Mouse (Mus musculus) thymus, postnatal 4 days (tissue): Measurements from ENCODE around the gene Erbb4.

Source experiments
- DNase-seq: peaks from one replicate; pipeline ENCODE4 v3.0.0; 2021

The Erbb4 gene

DNA sequence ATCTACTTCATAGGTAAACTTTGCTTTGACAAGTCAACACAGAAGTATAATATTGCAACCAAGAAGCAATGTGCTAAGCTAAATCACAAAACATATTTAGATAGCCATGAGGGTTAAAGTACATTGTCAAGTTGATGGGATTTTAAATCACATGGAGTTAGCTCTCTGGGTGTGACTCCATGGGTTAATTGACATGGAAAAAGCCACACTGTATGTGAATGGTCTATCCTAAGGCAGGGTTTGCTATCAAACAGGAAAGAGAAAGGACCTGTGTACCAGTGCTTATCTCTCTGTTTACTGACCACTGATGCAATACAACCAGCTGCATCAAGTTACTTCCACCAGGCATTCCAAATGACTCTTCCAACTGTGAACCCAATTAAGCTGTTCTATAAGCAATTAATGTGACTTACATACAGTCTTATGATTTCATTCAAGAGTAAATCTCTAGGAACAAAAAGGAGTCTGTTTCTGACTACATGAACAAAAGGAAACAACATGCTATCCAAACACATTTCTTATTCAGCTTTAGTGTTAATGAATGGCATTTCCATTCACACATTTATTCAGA lies 641.4 kb downstream of the Erbb4 start:
- DNase-seq, result no peak

DNA sequence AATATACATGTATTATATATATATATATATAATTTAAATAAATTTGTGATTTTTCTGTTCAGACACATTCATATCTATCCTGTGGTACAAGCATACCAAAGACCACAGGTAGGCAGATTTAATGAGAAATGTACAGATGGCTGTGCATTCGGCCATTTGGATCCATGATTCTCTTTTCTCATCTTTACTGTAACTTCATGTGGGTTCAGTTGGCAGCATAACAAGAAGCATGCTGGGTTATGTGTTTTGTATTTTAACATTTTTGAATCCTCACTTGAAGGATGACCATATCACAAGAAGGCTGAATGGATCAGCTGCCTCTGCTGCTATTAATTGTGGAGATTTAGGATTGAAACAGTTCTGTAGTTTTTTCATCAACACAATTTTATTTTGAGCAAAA lies 656.6 kb downstream of the Erbb4 start:
- no peak for DNase-seq

DNA sequence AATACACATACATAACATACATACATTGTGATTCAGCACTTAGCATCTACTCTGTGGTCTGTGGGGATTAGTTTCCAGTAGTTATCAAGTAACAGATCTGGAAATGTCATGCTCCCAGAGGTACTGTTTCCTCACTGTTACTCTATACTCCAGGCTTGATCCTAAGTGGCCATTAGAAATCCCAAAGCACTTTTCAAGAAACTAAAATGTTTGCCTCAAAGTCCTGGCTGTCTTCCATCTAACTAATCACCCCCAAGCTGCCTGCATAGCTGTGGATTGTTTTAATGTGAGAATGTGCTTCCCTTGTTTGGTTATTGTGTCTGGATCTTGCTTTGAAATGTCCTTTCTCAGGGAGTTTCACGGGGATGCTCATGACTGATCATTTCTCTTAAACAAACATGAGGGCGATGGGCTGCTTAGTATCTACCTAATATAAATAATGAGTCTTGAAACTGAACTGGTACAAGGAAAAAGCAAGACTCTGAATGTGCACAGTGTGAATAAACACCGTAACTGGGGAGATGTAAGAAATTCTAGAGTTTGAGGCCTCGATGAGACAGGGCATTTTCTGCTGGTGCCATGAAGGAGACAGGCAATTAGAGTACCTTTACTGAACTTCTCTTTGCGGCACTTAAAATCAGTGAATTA lies 683.4 kb downstream of the Erbb4 start:
- DNase-seq, result no peak

DNA sequence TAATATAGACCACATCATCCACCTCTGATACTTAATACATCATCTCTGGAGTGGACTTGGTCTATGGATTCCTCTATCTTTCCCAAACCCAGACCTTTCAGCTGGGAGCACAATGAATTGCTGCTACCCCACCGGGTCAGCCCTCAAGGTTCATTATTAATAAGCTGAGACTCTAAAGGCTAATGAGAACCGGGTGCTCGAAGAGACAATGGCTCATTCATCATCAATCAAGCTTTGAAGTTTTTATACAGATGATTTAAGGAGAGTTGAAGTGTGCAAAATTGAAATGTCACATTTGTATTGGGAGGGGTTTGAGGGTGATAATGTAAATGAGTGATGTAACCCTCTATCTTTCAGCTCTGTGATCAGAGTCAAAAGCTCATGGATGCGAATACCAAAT lies 706.7 kb downstream of the Erbb4 start:
- DNase-seq, result no peak

DNA sequence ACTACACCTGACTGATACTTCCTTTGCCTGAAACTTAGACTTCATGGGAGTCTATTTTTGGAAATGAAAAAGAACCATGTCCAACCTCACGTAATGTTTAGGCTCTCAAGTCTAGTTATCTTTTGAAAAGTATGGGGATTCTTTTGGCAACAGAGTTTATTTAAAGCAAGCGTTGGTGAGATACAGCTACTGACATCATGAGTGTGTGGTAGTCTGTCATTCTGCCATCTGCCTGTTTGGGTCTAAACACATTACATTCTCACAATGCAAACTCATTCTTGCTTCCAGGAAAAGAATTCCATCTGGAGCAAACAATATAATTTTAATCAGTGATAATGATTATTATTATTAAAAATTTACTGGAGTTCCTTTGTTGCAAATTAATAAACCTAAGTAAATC lies 736.3 kb downstream of the Erbb4 start:
- no peak for DNase-seq

DNA sequence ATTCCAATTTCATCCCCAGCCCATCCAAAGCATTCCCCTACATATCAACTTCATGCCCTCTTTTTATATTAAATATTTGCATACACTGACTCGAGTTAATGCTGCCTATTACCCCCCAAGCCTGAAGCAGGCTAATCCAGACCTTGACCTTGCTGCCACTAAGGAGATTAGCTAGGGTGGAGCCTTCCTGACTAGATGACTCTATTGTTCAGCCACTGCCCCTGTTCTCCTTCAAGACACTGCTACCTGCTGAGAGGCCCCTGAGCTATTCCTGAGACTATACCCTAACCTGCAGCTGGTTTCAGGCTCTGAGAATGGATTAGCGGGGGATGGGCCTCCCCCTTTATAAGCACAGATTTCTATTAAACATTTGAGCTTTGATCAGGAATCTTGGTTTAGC lies 774.1 kb downstream of the Erbb4 start:
- DNase-seq, result no peak

DNA sequence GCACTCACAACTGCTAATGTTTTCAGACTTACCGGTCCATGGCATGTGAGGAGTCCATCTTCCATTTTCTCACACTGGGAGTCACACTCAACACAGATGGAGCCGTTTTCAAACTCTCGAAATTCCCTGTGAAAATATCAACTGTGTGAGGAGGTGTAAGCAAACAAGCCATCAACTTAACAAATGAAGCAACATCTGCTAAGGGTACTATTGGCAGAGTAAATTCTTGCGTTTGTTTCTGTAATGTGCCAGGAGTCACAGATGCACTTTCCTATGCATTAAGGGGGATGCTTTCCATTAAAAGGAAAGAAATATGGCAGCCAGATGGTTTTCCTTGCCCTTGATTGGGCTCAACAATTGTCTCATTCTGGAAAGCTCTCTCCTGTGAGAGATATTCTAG lies 802.0 kb downstream of the Erbb4 start:
- DNase-seq, result no peak

DNA sequence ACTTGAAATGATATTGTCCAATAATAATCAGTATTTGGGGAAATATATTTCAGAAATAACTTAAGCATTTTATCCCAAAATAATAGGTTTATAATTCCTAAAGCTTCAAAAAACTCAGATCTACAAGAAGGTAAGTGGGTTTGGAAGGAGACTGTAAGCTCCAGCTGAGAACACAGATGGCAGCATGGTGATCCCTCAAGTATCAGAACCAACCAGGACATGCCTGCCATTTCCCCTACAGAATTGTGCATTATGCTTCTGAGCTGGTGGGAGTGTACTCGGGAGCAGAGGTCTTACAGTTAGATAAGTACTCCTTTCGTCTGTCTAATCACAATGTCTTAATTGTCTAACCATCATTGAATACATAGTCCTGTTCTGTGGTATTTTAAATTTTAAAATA lies 823.4 kb downstream of the Erbb4 start:
- DNase-seq, result no peak

DNA sequence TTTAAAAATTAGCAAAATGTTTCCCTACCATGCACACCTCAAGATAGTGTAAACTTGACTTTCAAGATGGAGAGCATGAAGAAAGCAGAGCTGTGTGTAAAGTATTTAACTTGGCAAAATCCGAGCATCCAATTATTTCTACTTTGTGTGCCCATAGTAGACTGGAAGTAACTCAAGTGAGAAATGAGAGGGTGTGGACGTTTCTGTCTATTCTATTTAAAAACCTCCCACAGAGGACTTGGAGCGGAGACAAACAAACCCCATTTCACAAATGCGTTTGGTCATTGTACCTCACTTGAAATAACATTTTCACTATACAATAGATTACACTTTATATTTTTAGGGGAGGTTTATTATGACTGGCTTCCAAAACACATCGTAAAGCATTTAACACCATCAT lies 832.0 kb downstream of the Erbb4 start:
- no peak for DNase-seq

DNA sequence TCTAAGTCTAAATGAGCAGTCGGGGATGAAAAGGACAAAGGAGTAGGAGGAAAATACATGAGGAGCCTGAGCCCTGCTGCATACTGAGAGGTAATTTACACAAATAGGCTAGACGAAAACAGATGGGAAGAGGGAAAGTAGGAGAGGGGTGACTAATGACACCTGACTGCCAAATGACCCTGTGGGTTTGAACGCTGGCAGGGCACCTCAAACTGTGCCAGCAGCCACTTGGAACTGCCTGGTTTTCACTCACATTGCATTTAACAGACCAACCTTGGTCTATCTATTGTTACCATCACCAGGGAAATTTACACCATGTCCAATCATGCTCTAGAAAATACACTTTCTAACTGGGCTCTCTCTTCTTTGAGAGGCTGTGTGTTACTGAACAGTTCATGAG lies 929.3 kb downstream of the Erbb4 start:
- no peak for DNase-seq

DNA sequence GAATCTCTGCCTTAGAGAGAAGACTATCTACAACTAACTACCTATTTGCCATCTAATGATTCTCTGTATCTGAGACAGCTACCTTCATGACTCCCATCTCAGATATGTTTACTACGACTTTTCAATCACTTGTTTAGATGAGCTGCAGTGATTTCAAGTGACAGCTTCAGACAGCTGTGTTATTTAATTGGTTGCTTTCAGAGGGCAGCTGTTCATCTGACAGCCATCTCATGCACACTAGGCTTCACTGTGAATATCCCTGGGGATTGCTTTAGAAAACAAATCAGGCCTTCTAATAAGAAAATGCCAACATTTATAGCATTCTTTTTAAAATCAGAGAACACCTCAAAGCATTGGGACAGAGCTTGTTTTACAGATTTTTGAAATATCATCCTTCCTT lies 952.6 kb downstream of the Erbb4 start:
- no peak for DNase-seq

DNA sequence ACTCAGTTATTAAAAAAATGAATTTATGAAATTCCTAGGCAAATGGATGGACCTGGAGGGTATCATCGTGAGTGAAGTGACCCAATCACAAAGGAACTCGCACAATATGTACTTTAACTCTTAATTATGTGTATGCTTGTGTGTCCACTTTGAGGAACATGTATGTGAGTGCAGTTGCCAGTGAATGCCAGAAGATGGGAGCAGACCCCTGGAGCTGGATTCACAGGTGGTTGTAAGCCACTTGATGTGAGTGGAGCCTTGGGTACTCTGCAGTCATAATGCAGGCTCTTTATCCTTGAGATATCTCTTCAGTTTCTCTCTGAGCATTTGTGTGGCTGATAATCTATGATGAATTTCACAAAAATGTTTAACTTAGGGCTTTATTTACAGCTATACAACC lies 957.3 kb downstream of the Erbb4 start:
- no peak for DNase-seq

DNA sequence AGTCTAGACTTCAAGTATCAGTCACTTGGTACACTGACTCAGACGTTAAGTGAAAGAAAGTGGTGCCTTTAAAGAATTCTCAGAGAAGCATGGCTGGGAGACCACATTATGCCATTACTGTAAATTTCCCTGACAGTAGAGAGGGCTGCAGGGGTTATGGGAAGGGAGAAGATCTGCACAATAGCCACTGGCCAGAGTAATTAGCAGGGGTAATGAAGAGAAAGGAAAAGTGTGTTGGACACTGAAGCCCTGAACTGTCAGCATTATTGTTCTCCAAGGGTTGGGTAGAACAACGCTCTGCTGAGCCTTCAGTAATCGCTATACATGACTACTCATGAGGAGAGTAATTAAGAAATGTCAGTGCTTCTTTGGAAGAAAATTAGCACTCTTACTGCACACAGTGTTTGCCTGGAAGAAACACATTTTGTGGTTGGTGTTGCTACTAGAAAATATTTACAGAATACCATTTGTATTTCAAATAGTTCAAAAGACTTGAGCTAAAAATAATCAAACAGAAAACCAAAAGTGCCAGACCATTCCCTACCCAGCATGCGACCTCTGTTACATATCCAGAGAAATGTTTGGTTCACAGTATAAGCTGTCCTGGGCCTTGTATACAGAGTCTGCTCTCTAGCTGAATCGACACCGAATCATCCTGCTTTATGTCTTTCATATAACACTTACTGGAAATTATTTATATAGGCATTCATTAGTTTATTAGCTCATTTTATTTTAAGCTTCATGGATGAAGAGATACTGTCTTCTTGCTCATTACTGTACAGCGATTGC lies 965.1 kb downstream of the Erbb4 start:
- DNase-seq, result no peak

DNA sequence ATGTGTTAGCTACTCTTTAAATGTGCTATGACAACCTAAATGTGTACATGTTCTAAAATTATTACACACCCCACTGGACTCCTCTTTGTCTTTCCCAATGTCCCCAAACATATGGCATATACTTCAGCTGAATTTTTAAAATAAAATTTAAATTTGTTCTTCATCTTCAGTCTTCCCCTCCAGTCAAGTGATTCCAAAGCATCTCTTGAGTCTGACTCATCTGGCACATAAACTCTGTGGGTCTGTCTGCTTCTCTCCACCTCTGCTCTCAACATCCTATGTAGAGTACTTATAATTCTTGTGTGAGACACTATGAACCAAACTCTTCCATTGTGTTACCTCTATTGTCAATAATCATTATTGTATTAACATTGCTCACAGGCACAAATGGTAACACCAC lies 972.9 kb downstream of the Erbb4 start:
- no peak for DNase-seq

DNA sequence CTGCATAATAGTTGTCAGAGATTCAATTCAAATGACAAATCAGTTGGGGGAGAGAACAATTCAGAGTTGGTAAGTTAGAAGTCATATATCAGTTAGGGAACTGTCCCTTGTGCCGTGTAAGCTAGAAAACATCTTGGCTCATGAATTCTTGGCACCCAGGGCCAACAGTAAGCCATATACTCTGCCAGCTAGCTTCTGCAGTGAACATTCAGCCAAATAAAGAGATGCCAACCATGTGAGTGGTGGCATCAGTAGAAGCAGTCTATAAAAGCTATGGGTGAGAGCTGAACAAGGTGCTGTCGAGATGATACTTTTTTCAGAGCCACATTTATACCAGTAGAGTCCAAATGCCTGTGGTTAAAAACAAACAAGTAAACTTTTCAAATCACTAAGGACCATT lies 973.4 kb downstream of the Erbb4 start:
- DNase-seq, result no peak

DNA sequence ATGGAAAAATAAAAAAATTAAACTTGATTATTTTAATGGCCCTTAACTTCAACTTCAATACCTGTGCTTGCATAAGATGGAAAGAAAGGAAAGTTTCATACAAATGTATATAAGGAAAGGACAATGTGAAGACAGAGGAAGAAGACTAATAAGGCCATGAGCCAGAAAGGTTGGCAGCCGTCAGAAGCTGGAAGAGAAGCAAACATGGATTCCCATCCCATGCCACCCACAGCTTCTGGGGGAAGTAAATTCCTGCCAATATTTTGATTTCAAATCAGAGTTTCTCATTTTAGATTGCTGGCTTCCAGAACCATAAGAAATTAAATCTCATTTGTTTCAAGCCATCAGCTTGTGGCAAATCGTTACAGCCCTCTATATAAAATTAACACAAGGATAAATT lies 984.3 kb downstream of the Erbb4 start:
- DNase-seq, result no peak

DNA sequence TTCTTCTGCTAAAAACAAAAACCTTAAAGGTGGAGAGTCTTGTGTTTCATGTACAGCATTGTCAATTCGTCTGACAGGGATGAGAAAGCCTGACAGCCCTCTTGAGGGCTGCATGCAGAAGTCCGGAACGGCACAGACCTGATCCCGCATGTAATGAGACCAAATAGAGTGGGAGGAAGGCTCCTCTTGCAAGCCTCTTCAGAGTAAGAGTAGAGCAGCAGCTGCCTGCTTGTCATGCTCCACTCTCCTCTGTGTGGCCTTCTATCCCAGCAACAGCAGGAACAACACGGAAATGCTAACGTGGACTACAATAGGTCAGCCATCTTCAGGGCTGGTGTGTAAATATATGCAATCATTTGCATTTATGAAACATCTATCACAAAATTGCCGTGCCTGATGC lies 987.5 kb downstream of the Erbb4 start:
- DNase-seq, result no peak

DNA sequence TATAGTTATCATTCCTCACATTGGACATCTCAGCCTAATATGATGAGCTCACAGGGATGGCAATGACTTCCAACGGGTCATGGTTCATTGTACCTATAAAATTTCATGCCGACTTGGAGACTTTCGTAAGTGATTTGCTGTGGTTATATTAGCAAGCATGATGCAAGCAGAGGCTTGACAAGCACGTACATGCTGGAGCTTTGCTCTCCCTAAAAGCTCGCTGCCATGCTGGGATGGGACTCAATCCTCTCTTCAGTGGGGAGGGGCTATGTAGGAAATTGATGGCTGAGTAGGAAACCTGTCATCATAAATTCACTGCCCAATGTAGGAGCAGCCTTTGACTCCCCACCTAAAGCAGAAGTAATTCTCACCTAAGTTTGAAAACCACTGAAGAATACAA lies 992.1 kb downstream of the Erbb4 start:
- DNase-seq, result no peak

DNA sequence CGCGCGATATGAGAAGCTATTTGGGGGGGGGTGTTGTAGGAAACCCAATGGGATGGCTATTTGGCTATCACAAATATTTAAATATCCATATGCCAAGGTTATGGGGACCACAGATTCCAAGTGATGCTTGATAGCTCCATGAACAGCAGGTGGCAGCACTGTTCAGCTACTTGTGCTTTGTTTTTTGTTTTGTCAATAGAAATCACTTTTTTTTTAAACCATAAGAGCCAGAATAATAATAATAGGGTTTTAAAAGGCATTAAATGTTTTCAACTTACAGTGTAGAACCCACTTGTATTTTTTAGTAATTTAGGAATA lies 1001.4 kb downstream of the Erbb4 start:
- peak; percentile 7 for DNase-seq

DNA sequence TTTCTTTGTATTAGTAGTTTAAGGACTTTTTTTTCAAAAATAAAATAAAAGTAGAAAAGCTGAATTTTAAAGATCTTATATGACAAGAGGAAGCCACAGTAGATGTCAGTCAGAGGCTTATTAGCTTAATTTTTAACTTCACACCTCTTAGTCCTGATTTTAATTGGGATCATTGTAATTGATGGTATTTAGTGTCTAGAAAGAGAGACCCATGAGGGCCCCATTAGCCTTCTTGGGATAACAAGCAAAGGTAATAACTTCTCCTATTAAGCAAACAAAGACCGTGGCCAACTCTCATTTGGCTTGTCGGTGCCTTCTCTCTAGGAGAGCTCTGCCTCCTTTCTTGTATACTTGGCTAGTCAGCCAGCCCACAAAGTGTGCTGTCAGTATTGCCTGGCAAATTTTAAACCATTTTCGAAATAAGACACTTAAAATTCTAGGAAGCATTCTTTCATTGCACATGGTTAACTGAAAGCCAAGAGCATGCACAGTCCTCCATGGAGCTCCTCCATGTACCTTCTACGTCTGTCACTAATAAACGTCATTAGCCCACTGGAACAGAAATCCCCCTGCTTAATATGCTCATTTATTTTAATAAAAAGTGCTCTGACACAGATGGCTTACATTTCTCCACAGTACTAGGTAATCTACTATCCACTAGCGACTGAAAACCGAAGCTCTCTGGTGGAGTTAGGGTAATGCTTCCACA lies 1001.9 kb downstream of the Erbb4 start:
- no peak for DNase-seq

DNA sequence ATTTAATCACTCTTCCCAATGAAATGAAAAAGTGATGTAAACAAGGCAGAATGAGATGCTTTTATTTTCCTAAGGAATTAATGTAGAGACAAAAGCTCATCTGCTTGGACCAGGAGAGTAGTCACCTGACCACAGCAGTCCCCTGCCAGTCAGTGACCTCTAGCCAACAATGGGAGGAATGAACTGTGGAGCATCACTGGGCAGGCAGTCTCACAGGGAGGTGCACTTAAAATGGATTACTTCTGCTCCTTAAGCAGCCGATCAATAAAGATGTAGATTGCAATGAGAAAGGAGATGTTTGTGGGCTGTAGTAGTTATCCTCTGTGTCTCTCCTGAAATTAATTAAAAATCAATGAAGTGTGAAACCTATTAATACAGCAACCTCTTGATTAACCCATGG lies 1018.2 kb downstream of the Erbb4 start:
- no peak for DNase-seq

DNA sequence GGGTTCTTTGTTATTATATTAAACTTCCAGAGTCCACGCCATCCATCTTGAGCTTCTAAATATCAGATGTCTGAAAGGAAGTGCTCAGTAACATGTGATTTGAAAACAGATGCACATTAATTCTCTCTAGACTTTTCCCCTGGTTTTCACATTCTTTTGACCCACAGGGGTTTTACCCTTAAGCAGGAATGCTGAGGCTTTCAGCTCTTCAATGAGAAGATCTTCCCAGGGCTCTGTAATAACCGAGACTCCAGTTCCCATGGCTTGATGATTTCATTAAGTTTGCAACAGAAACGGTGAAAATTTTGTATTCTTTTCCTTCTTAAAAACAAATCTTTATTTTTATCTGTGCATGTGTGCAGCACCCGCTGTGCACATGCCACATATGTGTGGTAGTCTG lies 1051.4 kb downstream of the Erbb4 start:
- DNase-seq, result no peak

DNA sequence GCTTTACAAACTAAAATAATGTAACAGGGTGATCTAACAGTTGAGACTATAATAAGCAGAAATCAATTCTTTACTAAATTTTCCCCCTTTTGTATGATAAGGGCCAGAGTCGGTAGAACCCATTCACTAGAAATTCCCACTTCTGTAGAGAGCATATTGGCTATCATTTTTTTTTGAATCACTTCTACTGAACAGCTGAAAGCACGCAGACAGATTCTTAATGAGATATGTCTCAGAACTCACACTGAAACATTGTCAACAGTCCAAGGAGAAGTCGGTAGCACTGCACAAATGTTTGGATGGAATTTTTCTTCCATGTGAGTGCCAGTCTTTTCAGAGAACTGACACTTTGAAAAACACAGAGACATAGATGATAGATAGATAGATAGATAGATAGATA lies 1053.1 kb downstream of the Erbb4 start:
- no peak for DNase-seq

DNA sequence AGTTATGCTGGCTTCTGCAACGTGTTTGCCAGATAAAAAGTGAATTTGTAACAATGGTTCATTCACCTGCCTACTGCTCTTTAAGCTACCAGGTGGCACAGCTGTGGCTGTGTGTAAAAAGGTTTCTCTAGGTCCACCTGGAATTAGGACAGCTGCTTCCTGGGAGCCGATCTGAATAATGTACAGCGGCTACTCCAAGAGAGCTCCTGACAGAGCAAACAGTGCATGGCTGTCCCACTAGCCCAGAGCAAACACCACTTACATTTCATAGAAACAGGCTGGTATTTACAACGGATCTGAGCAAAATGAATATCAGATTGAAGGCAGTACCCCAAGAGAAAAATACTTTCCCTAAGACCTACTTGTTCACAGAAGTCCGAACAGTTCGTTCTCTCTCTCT lies 1058.0 kb downstream of the Erbb4 start:
- no peak for DNase-seq
